Mouse (Mus musculus) brain, embryonic 14.5 days (tissue): ENCODE data around the gene Epb41l3.

Experiments
- CTCF ChIP-seq: fragments of 200-500 bp; IDR thresholded peaks from 2 replicates; pipeline ENCODE4 v1.5.1; 2012; ENCODE audit warnings: inconsistent platforms, mild to moderate bottlenecking, moderate library complexity, borderline replicate concordance; ENCODE audit not compliant: insufficient read depth, insufficient read length; ENCODE audit errors: extremely low read depth
- POLR2A ChIP-seq: fragments of 200-500 bp; IDR thresholded peaks from 2 replicates; pipeline ENCODE4 v1.6.1; 2012; ENCODE audit warnings: mild to moderate bottlenecking, inconsistent platforms, borderline replicate concordance; ENCODE audit not compliant: poor library complexity, insufficient read depth, insufficient read length, severe bottlenecking; ENCODE audit errors: extremely low read depth

DNA sequence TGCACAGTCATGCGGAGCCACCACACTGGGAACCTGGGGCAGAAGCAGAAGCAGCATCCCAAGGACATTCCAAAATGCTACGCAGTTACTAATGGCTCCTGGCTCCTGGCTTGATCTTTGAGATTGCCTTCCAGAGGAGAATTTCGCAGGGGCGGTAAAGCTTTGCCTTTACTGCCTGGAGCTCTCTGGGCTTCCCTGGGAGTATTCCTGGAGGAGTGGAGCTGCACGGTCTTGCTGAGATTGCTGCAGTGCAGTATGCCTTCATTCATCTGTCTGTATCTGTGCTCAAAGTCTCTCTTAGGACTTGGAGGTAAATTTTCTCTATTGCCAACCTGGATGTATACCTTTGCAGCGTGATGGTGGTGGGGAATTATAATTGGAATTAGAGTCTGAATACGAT, 52.0 kb downstream of the Epb41l3 start:
- TF ChIP-seq CTCF (no peak), POLR2A (no peak)
